Mouse (Mus musculus) CH12.LX (cell line): ENCODE results near the gene Ppm1l. TPM values are rescaled to one million over a fixed set of nuclear protein-coding genes. Genes with fewer than 3 reads are reported as not detected.

Source experiments
- DNase-seq: peaks from one replicate; pipeline ENCODE4 v3.0.0-alpha.2; 2013; ENCODE audit errors: extremely low read depth
- H3K27ac ChIP-seq: 2 replicates; pipeline ENCODE4 v1.5.1; 2012; ENCODE audit warnings: low read depth, mild to moderate bottlenecking, control low read depth, moderate library complexity; ENCODE audit not compliant: insufficient read depth
- H3K27me3 ChIP-seq: replicated peaks from 2 replicates; pipeline ENCODE3; 2012; ENCODE audit warnings: inconsistent platforms
- H3K36me3 ChIP-seq, 2 experiments: replicated peaks in 1 of 2; 2 replicates each; pipeline versions ENCODE3 to v1.6.1; 2012; ENCODE audit warnings: inconsistent platforms in 1 of 2, low read length in 1 of 2, mild to moderate bottlenecking in 1 of 2, mixed read lengths in 1 of 2, moderate library complexity in 1 of 2; ENCODE audit not compliant: control insufficient read depth in 1 of 2, insufficient read depth in 1 of 2
- H3K4me1 ChIP-seq, 2 experiments: 2 replicates each; pipeline ENCODE4 v1.6.1; 2012; ENCODE audit warnings: inconsistent platforms in 1 of 2, moderate library complexity in 1 of 2; ENCODE audit not compliant: insufficient read depth in 2 of 2, control insufficient read depth in 1 of 2
- H3K4me2 ChIP-seq: 2 replicates; pipeline ENCODE4 v1.6.1; 2012; ENCODE audit warnings: low read depth, mild to moderate bottlenecking, control low read depth; ENCODE audit not compliant: poor library complexity, insufficient read depth, severe bottlenecking
- H3K4me3 ChIP-seq, 3 experiments: fragments of 150-350 bp in 1 of 3; sonication (generic) in 1 of 3; replicated peaks in 1 of 3; 2 replicates each; pipeline versions ENCODE3 to v1.5.1; 2011 to 2012; ENCODE audit warnings: low read depth in 2 of 3, low read length in 2 of 3, mild to moderate bottlenecking in 2 of 3, moderate library complexity in 2 of 3, control low read depth in 1 of 3, improper control_type of control experiment in 1 of 3, inconsistent platforms in 1 of 3, mixed read lengths in 1 of 3; ENCODE audit not compliant: poor library complexity in 1 of 3
- H3K79me2 ChIP-seq: replicated peaks from 2 replicates; pipeline ENCODE4 v1.6.1; 2012; ENCODE audit warnings: mild to moderate bottlenecking, moderate library complexity; ENCODE audit not compliant: control insufficient read depth, poor library complexity, insufficient read depth, severe bottlenecking; ENCODE audit errors: extremely low read depth
- H3K9ac ChIP-seq: 2 replicates; pipeline ENCODE4 v1.6.1; 2012; ENCODE audit warnings: low read depth, mild to moderate bottlenecking, control low read depth, moderate library complexity; ENCODE audit not compliant: insufficient read depth
- H3K9me3 ChIP-seq: replicated peaks from 2 replicates; pipeline ENCODE3; 2012; ENCODE audit warnings: low read length, inconsistent platforms, mixed read lengths
- CHD1 ChIP-seq: IDR thresholded peaks from 2 replicates; pipeline ENCODE4 v1.6.1; 2012; ENCODE audit warnings: low read depth, low read length, improper control_type of control experiment, inconsistent platforms
- EP300 ChIP-seq: IDR thresholded peaks from 2 replicates; pipeline ENCODE4 v1.6.1; 2011; ENCODE audit warnings: low read length, improper control_type of control experiment
- HCFC1 ChIP-seq: IDR thresholded peaks from 2 replicates; pipeline ENCODE4 v1.6.1; 2012; ENCODE audit warnings: low read depth, mild to moderate bottlenecking, inconsistent platforms, low read length, improper control_type of control experiment
- IRF4 ChIP-seq: IDR thresholded peaks from 2 replicates; pipeline ENCODE4 v1.6.1; 2014; ENCODE audit warnings: low read depth, mild to moderate bottlenecking, inconsistent platforms, low read length, improper control_type of control experiment
- JUN ChIP-seq: IDR thresholded peaks from 2 replicates; pipeline ENCODE4 v1.6.1; 2011; ENCODE audit warnings: low read depth, mild to moderate bottlenecking, low read length, improper control_type of control experiment, moderate library complexity; ENCODE audit not compliant: insufficient read depth
- MAFK ChIP-seq: IDR thresholded peaks from 2 replicates; pipeline ENCODE4 v1.6.1; 2011; ENCODE audit warnings: low read length, improper control_type of control experiment; ENCODE audit not compliant: insufficient replicate concordance
- MAZ ChIP-seq: IDR thresholded peaks from 2 replicates; pipeline ENCODE4 v1.6.1; 2012; ENCODE audit warnings: low read depth, mild to moderate bottlenecking, inconsistent platforms, low read length, improper control_type of control experiment, moderate library complexity
- MEF2A ChIP-seq: IDR thresholded peaks from 2 replicates; pipeline ENCODE4 v1.6.1; 2014; ENCODE audit warnings: low read depth, mild to moderate bottlenecking, inconsistent platforms, low read length, improper control_type of control experiment, borderline replicate concordance
- PAX5 ChIP-seq: IDR thresholded peaks from 2 replicates; pipeline ENCODE4 v1.6.1; 2012; ENCODE audit warnings: low read length, inconsistent platforms, mixed read lengths
- SIN3A ChIP-seq: IDR thresholded peaks from 2 replicates; pipeline ENCODE4 v1.6.1; 2012; ENCODE audit warnings: low read length, improper control_type of control experiment, inconsistent platforms
- SMC3 ChIP-seq: IDR thresholded peaks from 2 replicates; pipeline ENCODE4 v1.6.1; 2011; ENCODE audit warnings: low read depth, low read length, improper control_type of control experiment
- USF1 ChIP-seq: IDR thresholded peaks from 2 replicates; pipeline ENCODE4 v1.6.1; 2014; ENCODE audit warnings: low read depth, mild to moderate bottlenecking, inconsistent platforms, low read length, improper control_type of control experiment
- ZKSCAN1 ChIP-seq: IDR thresholded peaks from 2 replicates; pipeline ENCODE4 v1.6.1; 2012; ENCODE audit warnings: low read depth, inconsistent platforms, low read length, improper control_type of control experiment, borderline replicate concordance
- dilution Hi-C: fragments of 300-500 bp; cut with MboI; formaldehyde crosslinking; loops from 2 replicates; pipeline ENCODE4 v1.14.3; 2020; ENCODE audit warnings: low sequenced_read_pairs; ENCODE audit not compliant: extremely low pct_unique_long_range_greater_than_20kb, extremely low pct_ligation_motif_present
- in situ Hi-C: fragments of 300-500 bp; cut with MboI; formaldehyde crosslinking; loops from 3 replicates; pipeline ENCODE4 v1.14.3; 2019; ENCODE audit warnings: low sequenced_read_pairs, low pct_ligation_motif_present, low pct_unique_long_range_greater_than_20kb, mixed read lengths
- polyA plus RNA-seq: library from polyadenylated mRNA; unstranded; fragments of >175 nt; gene quantifications from 2 replicates; pipeline ENCODE4 v1.2.1, GENCODE M21; 2012; ENCODE audit warnings: low read depth; ENCODE audit not compliant: insufficient read length
- total RNA-seq, 2 experiments: library from RNA; depleted of rRNA; stranded (reverse); fragments of 300-350 nt in 1 of 2; fragments of >200 nt in 1 of 2; gene quantifications; 2 replicates each; pipeline ENCODE4 v1.2.3; 2012 to 2014

Ppm1l gene
- total and polyA plus RNA-seq, 3 experiments, result 0.68 to 2.4 (median 1.7) TPM

GRCm38 (mm10) chr3:69469463-69470141, 152.9 kb downstream of the Ppm1l start:
- no peak for DNase-seq
- no peak for TF ChIP-seq MAZ
- TF ChIP-seq IRF4, result no peak
- no peak for TF ChIP-seq JUN
- TF ChIP-seq MEF2A, result no peak
- TF ChIP-seq SMC3, result no peak
- TF ChIP-seq HCFC1, result no peak
- TF ChIP-seq MAFK, result no peak
- no peak for TF ChIP-seq USF1
- no peak overlapping the region for H3K4me2 ChIP-seq
- H3K36me3 ChIP-seq, result no peaks in the 10 kb centered on the region
- H3K79me2 ChIP-seq, result no peaks in the 10 kb centered on the region
- no peak overlapping the region for H3K4me3 ChIP-seq
- H3K9me3 ChIP-seq, result peaks cover 2% of the 10 kb centered on the region
- no peaks in the 10 kb centered on the region for H3K4me1 ChIP-seq
- no peak overlapping the region for H3K27ac ChIP-seq
- H3K27me3 ChIP-seq, result no peaks in the 10 kb centered on the region
- H3K9ac ChIP-seq, result no peak overlapping the region
- dilution Hi-C loops, result no loop called here
- in situ Hi-C loops, result no loop called here

- no peaks in the 10 kb centered on the region for H3K4me1 ChIP-seq
- in situ Hi-C loops, result no loop called here
- no peak overlapping the region for H3K4me2 ChIP-seq
- H3K79me2 ChIP-seq, result no peaks in the 10 kb centered on the region
- H3K4me3 ChIP-seq, result no peak overlapping the region
- no peak for DNase-seq
- peaks cover 2% of the 10 kb centered on the region for H3K9me3 ChIP-seq
- no peaks in the 10 kb centered on the region for H3K36me3 ChIP-seq
- no peak overlapping the region for H3K9ac ChIP-seq
- no peak overlapping the region for H3K27ac ChIP-seq
- TF ChIP-seq CHD1 (no peak), MAZ (no peak), ZKSCAN1 (no peak), EP300 (no peak), PAX5 (no peak), JUN (no peak), SIN3A (no peak)
- TF ChIP-seq, all 38 proteins: peak for 0
- H3K27me3 ChIP-seq, result no peaks in the 10 kb centered on the region
- dilution Hi-C loops, result no loop called here
Observed at GRCm38 (mm10) chr3:69470142-69470796, 153.6 kb downstream of the Ppm1l start.
